ENCODE assay signal across 19 mouse cellular contexts in genomic region chr11:71039526-71040298, GRCm38 (mm10). TPM values are rescaled to one million over a fixed set of nuclear protein-coding genes. Genes with fewer than 3 reads are reported as not detected.
"Had no signal": no experiment of that assay in that cellular context is flagged by ENCODE, and none has a peak within 500 bp of the region (broad histone marks: within the 10 kb centered on the region; RNA-seq: fewer than 3 reads in every experiment).

No protein-coding gene starts in this region.

- H3K27ac ChIP-seq: midbrain, embryonic 10.5 days; midbrain, embryonic 12.5 days; neural tube, embryonic 12.5 days; stomach, embryonic 15.5 days; stomach, postnatal 0 days had no signal

- H3K27me3 ChIP-seq: midbrain, embryonic 12.5 days; neural tube, embryonic 12.5 days; stomach, embryonic 15.5 days had no signal

- H3K36me3 ChIP-seq: midbrain, embryonic 10.5 days; midbrain, embryonic 12.5 days; neural tube, embryonic 12.5 days; stomach, embryonic 15.5 days had no signal

- H3K4me3 ChIP-seq: midbrain, embryonic 10.5 days; midbrain, embryonic 12.5 days; myocyte; neural tube, embryonic 12.5 days; stomach, embryonic 15.5 days had no signal

- H3K4me1 ChIP-seq: midbrain, embryonic 12.5 days; neural tube, embryonic 12.5 days; stomach, embryonic 15.5 days had no signal

- H3K9me3 ChIP-seq: midbrain, embryonic 12.5 days; neural tube, embryonic 12.5 days; stomach, embryonic 15.5 days had no signal

- DNase-seq: lung, adult 18-20 months; lung, embryonic 14.5 days; lung, postnatal 10 days; lung, postnatal 4 days; midbrain, embryonic 14.5 days; right cerebral cortex, postnatal 14 days; thymus, adult 2 months; thymus, postnatal 25 days; thymus, postnatal 4 days had no signal

RNA-seq across cellular contexts. Expression of gene 6330403K07Rik, which starts 6.4 kb away (rescaled TPM):
- total RNA-seq: megakaryocyte, adult 5-6 weeks; megakaryocyte-erythroid progenitor cell, adult 5-6 weeks; neutrophil, adult 5-6 weeks had no signal
- polyA plus RNA-seq: testis, adult 2 months had no signal
